In genomic region chr2:140926922-140927321, GRCm38 (mm10) we compare ENCODE assay signal across 8 mouse cellular contexts.
DNase-seq lines count a peak whose midpoint lies in the region.
"Had no signal": no experiment of that assay in that cellular context is flagged by ENCODE, and none has a peak within 500 bp of the region (broad histone marks: within the 10 kb centered on the region; RNA-seq: fewer than 3 reads in every experiment).

No protein-coding gene starts in this region.

- DNase-seq in kidney, adult 9 months = peak; percentile 3
- no peak for DNase-seq in kidney, adult 11 months
- peak; percentile 15 for DNase-seq in thymus, postnatal 0 days (ENCODE audit: low spot score)
- no peak for DNase-seq in thymus, adult 18-20 months
- DNase-seq in c-Kit-positive CD71-positive TER-119-negative erythroid progenitor cells, embryonic 14.5 days (ENCODE audit: low read depth) = peak; percentile 11
- DNase-seq in spleen, postnatal 10 days (ENCODE audit: low spot score in 2 of 2) = no peak
- DNase-seq in right cerebral cortex, postnatal 4 days = no peak
- DNase-seq: cerebellum, postnatal 25 days had no signal

Comparison
In these comparisons a context has a peak if more than half of its experiments do, and no peak if none do; other contexts are left out.
1. DNase-seq: peak in kidney, adult 9 months (single experiment), thymus, postnatal 0 days (single experiment) and c-Kit-positive CD71-positive TER-119-negative erythroid progenitor cells, embryonic 14.5 days (single experiment); none in kidney, adult 11 months (single experiment), thymus, adult 18-20 months (0 of 2), spleen, postnatal 10 days (0 of 2) and right cerebral cortex, postnatal 4 days (single experiment).